ENCODE assay signal across 8 mouse cellular contexts in genomic region chr17:80981721-80982411, GRCm38 (mm10). TPM values are rescaled to one million over a fixed set of nuclear protein-coding genes. Genes with fewer than 3 reads are reported as not detected.
DNase-seq lines count a peak whose midpoint lies in the region; ATAC-seq and TF ChIP-seq lines count a peak whose summit lies in the region.

No protein-coding gene starts in this region.

- no peak for TF ChIP-seq EP300 in liver, postnatal 0 days (IDR thresholded peaks at IDR 0.05; ENCODE audit: low read depth)

- no peak overlapping the region for H3K4me2 ChIP-seq in liver, postnatal 0 days (ENCODE audit: low read depth, low read length)
- no peak overlapping the region for H3K4me2 ChIP-seq in liver, embryonic 12.5 days
- peak overlapping the region; percentile 34 for H3K4me2 ChIP-seq in forebrain, embryonic 14.5 days (ENCODE audit: low read length)
- H3K4me2 ChIP-seq in midbrain, postnatal 0 days (ENCODE audit: low read depth, low read length, poor library complexity, severe bottlenecking) = no peak overlapping the region; the same call in 1 of the 2 replicates

- no peaks in the 10 kb centered on the region for H3K36me3 ChIP-seq in liver, postnatal 0 days (replicated peaks; ENCODE audit: insufficient read depth, low read length)
- no peaks in the 10 kb centered on the region for H3K36me3 ChIP-seq in liver, embryonic 12.5 days
- no peaks in the 10 kb centered on the region for H3K36me3 ChIP-seq in forebrain, embryonic 14.5 days (ENCODE audit: control insufficient read depth, insufficient read depth, low read length)
- H3K36me3 ChIP-seq in midbrain, postnatal 0 days (ENCODE audit: insufficient read depth, low read length) = no peaks in the 10 kb centered on the region

- no peaks in the 10 kb centered on the region for H3K9me3 ChIP-seq in liver, postnatal 0 days (ENCODE audit: low read length)
- H3K9me3 ChIP-seq in liver, embryonic 12.5 days (replicated peaks) = no peaks in the 10 kb centered on the region
- no peaks in the 10 kb centered on the region for H3K9me3 ChIP-seq in forebrain, embryonic 14.5 days (replicated peaks; ENCODE audit: control insufficient read depth, low read length)
- H3K9me3 ChIP-seq in midbrain, postnatal 0 days (ENCODE audit: low read length) = no peaks in the 10 kb centered on the region

- no peak for ATAC-seq in liver, postnatal 0 days
- ATAC-seq in liver, embryonic 12.5 days = no peak
- ATAC-seq in forebrain, embryonic 14.5 days = peak; percentile 89
- peak; percentile 47; the same call in 1 of the 2 replicates for ATAC-seq in midbrain, postnatal 0 days (ENCODE audit: low FRiP score)

- no peak overlapping the region for H3K9ac ChIP-seq in liver, postnatal 0 days (replicated peaks)
- no peak overlapping the region for H3K9ac ChIP-seq in liver, embryonic 12.5 days
- H3K9ac ChIP-seq in forebrain, embryonic 14.5 days (ENCODE audit: low read length) = peak overlapping the region; percentile 17; the same call in 1 of the 2 replicates
- H3K9ac ChIP-seq in midbrain, postnatal 0 days (replicated peaks; ENCODE audit: low read length, poor library complexity, severe bottlenecking) = no peak overlapping the region

- H3K4me3 ChIP-seq in liver, postnatal 0 days (ENCODE audit: low read depth, low read length) = no peak overlapping the region
- no peak overlapping the region for H3K4me3 ChIP-seq in liver, embryonic 12.5 days
- no peak overlapping the region for H3K4me3 ChIP-seq in forebrain, embryonic 14.5 days (ENCODE audit: low read depth, low read length)
- no peak overlapping the region for H3K4me3 ChIP-seq in midbrain, postnatal 0 days (ENCODE audit: low read depth, low read length)

- no peak for TF ChIP-seq CTCF in liver, postnatal 0 days (IDR thresholded peaks at IDR 0.05; ENCODE audit: low read depth)
- TF ChIP-seq CTCF in midbrain, postnatal 0 days (IDR thresholded peaks at IDR 0.05) = no peak

- peak; percentile 10 for DNase-seq in liver, postnatal 0 days
- peak; percentile 91 for DNase-seq in cerebellum, adult 11-12 months
- peak; percentile 86 for DNase-seq in forebrain, embryonic 14.5 days (ENCODE audit: low spot score)
- DNase-seq in midbrain, postnatal 0 days (ENCODE audit: low spot score) = peak; percentile 53
- no peak for DNase-seq in embryo, embryonic 10.5 days (ENCODE audit: low spot score)
- no peak for DNase-seq in thymus, postnatal 10 days (ENCODE audit: low spot score in 2 of 2)
- no peak for DNase-seq in kidney, postnatal 14 days

- no peaks in the 10 kb centered on the region for H3K4me1 ChIP-seq in liver, postnatal 0 days (ENCODE audit: insufficient read depth)
- H3K4me1 ChIP-seq in liver, embryonic 12.5 days = no peaks in the 10 kb centered on the region
- H3K4me1 ChIP-seq in forebrain, embryonic 14.5 days (ENCODE audit: control insufficient read depth, insufficient read depth, low read length) = peaks cover 17% of the 10 kb centered on the region
- no peaks in the 10 kb centered on the region for H3K4me1 ChIP-seq in midbrain, postnatal 0 days (ENCODE audit: insufficient read depth, low read length)

- 0 out of 2 replicates have a peak, but pooled peaks cover 3% of the 10 kb centered on the region for H3K27me3 ChIP-seq in liver, postnatal 0 days (ENCODE audit: insufficient read depth, low read length)
- H3K27me3 ChIP-seq in liver, embryonic 12.5 days (replicated peaks) = no peaks in the 10 kb centered on the region
- no peaks in the 10 kb centered on the region for H3K27me3 ChIP-seq in forebrain, embryonic 14.5 days (replicated peaks; ENCODE audit: control insufficient read depth, insufficient read depth, low read length)
- no peaks in the 10 kb centered on the region for H3K27me3 ChIP-seq in midbrain, postnatal 0 days (ENCODE audit: insufficient read depth, low read length)

- WGBS in liver, postnatal 0 days (ENCODE audit: insufficient replicate concordance) = 71% methylated on average over 12 of the region's 12 CpGs
- WGBS in liver, embryonic 12.5 days (ENCODE audit: insufficient replicate concordance) = 65% methylated on average over 12 of the region's 12 CpGs
- 10% methylated on average over 12 of the region's 12 CpGs for WGBS in forebrain, embryonic 14.5 days
- WGBS in midbrain, postnatal 0 days = 46% methylated on average over 12 of the region's 12 CpGs

- H3K27ac ChIP-seq in liver, postnatal 0 days (ENCODE audit: low read depth) = no peak overlapping the region
- H3K27ac ChIP-seq in liver, embryonic 12.5 days = no peak overlapping the region
- H3K27ac ChIP-seq in forebrain, embryonic 14.5 days (ENCODE audit: low read depth, low read length) = peak overlapping the region; percentile 88
- peak overlapping the region; percentile 55; the same call in 1 of the 2 replicates for H3K27ac ChIP-seq in midbrain, postnatal 0 days (ENCODE audit: low read depth, low read length)

RNA-seq across cellular contexts. Expression of gene Tmem178, which starts 37.4 kb away (rescaled TPM):
- polyA plus RNA-seq in liver, postnatal 0 days (2015; fragmentation: Nextera tagmentation; extraction: Ambion mirVana) = 0.24 and 0.38 TPM in 2 replicates
- polyA plus RNA-seq in liver, embryonic 12.5 days (2016; fragmentation: Nextera tagmentation; extraction: Ambion mirVana) = 0.82 and 0.84 TPM in 2 replicates
- polyA plus RNA-seq in forebrain, embryonic 14.5 days (2014; fragmentation: Nextera tagmentation; extraction: Ambion mirVana) = 39.0 and 43.4 TPM in 2 replicates
- total RNA-seq in midbrain, postnatal 0 days (2014; rRNA removed) = 21.9 and 26.5 TPM in 2 replicates
- 18.9 and 20.1 TPM in 2 replicates for polyA plus RNA-seq in midbrain, postnatal 0 days (2015; fragmentation: Nextera tagmentation; extraction: Ambion mirVana)

Comparison
In these comparisons a context has a peak if more than half of its experiments do, and no peak if none do; other contexts are left out.
1. ATAC-seq: peak in forebrain, embryonic 14.5 days (single experiment) and midbrain, postnatal 0 days (single experiment); none in liver, postnatal 0 days (single experiment) and liver, embryonic 12.5 days (single experiment).
2. DNase-seq: peak in liver, postnatal 0 days (single experiment), cerebellum, adult 11-12 months (single experiment), forebrain, embryonic 14.5 days (single experiment) and midbrain, postnatal 0 days (single experiment); none in embryo, embryonic 10.5 days (single experiment), thymus, postnatal 10 days (0 of 2) and kidney, postnatal 14 days (single experiment).
3. H3K27ac ChIP-seq: peak in forebrain, embryonic 14.5 days (single experiment) and midbrain, postnatal 0 days (single experiment); none in liver, postnatal 0 days (single experiment) and liver, embryonic 12.5 days (single experiment).
4. RNA of gene Tmem178, which starts 37.4 kb away (polyA plus RNA-seq): 39.0 to 43.4 TPM in forebrain, embryonic 14.5 days and 18.9 to 20.1 TPM in midbrain, postnatal 0 days; 0.82 to 0.84 TPM in liver, embryonic 12.5 days and 0.24 to 0.38 TPM in liver, postnatal 0 days; every median in the first group is over 10 times any median in the second.